Mouse (Mus musculus) C2C12 (cell line): ENCODE data around the gene Nhlh2.

Experiments
- CEBPB ChIP-seq: IDR thresholded peaks from one replicate; pipeline ENCODE4 v1.6.1; 2011; ENCODE audit warnings: low read depth, mild to moderate bottlenecking, control low read depth, moderate library complexity
- CTCF ChIP-seq: IDR thresholded peaks from one replicate; pipeline ENCODE4 v1.5.1; 2011; ENCODE audit not compliant: control insufficient read depth, insufficient read depth, insufficient read length
- FOSL1 ChIP-seq: IDR thresholded peaks from one replicate; pipeline ENCODE4 v1.8.0; 2011; ENCODE audit warnings: mild to moderate bottlenecking, low read length; ENCODE audit not compliant: poor library complexity, insufficient read depth, severe bottlenecking
- MAX ChIP-seq: IDR thresholded peaks from one replicate; pipeline ENCODE4 v1.6.1; 2011; ENCODE audit warnings: mild to moderate bottlenecking, control low read depth
- MYOD1 ChIP-seq: IDR thresholded peaks from one replicate; pipeline ENCODE4 v1.6.1; 2011; ENCODE audit warnings: low read depth; ENCODE audit not compliant: control insufficient read depth, insufficient read length
- MYOG ChIP-seq: IDR thresholded peaks from one replicate; pipeline ENCODE4 v1.6.1; 2011; ENCODE audit not compliant: control insufficient read depth, insufficient read length; ENCODE audit errors: extremely low read depth
- USF1 ChIP-seq: IDR thresholded peaks from one replicate; pipeline ENCODE4 v1.6.1; 2011; ENCODE audit warnings: low read depth, mild to moderate bottlenecking, control low read depth, moderate library complexity

GRCm38 (mm10) chr3:102052036-102052435, 42.2 kb downstream of the Nhlh2 start:
- TF ChIP-seq CEBPB (no peak), USF1 (no peak), CTCF (no peak), MAX (no peak), MYOD1 (no peak), FOSL1 (no peak), MYOG (no peak)
